Mouse (Mus musculus) telencephalon, adult 2 months (tissue): ENCODE data around the gene F9.
"Not testable (repeated sequence)": the region's sequence is repeated elsewhere in the genome, so short reads cannot be mapped to it uniquely, and the experiment has no call there.

Experiments used
- DNase-seq: peaks from one replicate; pipeline ENCODE4 v3.0.0-alpha.2; 2011; ENCODE audit warnings: low read depth, low spot score

Gene F9

DNA sequence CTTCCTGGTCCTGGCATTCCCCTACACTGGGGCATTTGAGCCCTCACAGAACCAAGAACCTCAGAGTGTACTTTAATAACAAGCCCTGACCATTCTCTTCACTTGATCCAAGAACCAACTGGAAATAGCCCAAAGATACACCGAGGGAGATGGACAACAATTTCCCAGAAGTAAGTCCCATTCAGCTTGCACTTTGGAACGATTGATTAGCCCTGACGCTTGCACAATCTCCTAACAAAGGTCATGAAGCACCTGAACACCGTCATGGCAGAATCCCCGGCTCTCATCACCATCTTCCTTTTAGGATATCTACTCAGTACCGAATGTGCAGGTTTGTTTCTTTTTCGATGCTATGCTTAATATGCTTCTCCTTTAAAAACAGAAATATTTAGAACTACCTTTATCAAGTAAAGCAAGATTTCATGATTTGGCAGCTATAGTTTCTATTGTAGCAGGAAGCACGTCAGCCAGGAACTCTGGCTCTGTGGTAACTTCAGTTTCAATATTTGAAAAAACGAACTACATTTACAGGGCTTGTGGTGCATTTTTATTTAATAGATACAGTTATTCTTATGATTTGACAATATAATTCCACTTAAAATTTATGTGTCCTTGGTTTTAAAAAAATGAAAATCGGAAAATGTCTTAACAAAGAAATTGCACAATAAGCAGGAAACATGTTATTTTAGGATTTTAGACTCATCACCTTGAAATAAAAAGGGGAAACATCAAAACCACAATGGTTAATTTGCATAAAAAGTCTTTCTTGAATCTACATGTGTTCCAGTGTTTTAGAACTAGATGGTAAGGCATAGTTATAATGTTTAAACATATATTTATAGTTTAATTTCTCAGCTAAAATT lies at the start of gene F9:
TSS of gene F9 (plus strand) at position 244 of the 863 bp plus-strand sequence.
- DNase-seq = no peak

DNA sequence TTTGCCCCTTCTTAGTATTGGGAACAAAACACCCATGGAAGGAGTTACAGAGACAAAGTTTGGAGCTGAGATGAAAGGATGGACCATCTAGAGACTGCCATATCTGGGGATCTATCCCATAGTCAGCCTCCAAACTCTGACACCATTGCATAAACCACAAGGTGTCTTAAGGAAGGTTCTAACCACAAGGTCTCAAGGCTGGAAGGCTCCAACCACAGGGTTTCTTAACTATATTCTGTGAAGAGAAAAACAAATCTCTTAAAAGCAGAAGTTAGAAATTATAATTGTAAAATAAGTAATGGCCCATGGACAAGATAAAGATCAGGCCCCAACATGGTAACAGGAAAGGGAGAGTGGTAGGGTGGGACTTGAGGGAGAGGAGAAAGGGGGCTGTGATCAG lies 29.5 kb upstream of the F9 start:
- not testable (repeated sequence) for DNase-seq

DNA sequence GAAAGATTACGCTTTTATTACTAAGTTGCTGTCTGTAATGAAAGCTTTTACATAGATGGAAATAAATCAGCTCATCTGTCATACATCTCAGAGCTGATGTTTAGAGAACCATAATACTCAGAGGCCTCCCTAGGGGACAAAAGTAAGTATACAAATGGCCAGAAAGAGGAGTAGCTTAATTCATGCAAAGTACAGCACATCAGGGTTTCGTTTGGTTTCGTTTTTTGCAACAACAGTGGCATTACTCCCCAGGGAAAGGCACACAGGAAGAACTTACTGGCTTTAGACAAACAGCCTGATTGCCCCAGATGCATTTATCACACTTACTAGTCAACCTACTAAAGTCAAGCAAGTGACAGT lies 800 bp downstream of the F9 start:
- no peak for DNase-seq

DNA sequence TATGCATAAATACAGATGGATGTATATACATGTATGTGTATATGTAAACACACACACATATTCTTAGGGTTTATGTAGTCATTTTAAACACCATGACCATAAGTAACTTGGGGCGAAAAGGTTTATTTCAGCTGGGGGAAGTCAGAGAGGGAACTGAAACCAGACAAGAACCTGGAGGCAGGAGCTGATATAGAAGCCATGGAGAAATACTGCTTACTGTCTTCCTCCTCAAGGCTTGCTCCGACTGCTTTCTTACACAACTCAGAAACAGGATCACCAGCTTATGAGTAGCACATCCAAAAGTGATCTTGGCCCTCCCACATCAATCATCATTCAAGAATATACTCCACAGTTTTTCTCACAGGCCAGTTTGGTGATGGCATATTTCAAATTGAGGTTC lies 2.2 kb downstream of the F9 start:
- no peak for DNase-seq

DNA sequence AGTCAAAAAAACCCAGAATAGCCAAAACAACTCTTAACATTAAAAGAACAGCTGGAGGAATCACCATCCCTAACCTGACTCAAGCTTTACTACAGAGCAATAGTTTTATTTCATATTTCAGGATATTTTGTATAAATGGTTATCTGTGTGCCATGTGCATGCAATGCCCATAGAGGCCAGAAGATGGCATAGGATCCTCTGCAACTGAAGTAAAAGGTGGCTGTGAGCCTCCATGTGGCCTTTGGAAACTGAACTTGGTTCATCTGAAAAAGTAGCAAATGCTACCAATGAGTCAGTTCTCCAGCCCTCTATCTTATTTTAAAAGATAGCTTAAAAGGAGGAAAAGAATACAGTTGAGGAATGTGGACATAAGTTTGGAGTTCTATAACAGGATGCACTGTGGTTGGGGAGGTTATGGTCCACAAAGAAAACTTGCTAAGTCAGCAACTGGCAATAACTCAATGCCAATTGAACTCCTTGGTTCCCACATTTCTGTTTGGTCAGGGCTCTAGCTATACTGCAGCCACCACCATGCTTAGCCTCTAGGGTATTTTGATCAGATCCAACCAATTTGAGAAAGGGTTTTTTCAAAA lies 13.9 kb downstream of the F9 start:
- no peak for DNase-seq

DNA sequence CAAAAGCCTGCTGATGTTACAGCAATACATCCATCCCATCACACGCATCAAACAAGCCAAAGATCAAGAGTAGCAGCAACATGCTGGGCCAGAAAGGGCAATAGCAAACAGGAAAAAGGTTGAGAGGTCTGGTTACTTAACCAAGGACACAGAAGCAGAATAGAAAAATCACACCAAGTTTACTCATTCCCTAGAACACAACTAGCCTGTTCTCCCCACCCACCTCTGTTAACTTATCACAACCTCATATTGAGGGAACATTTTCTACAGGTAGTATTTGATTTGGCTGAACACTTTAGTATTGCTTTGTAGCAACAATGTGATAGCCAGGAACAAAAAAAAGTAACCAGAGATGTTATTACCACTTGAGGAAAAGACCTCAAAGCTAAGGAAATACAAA lies 15.3 kb downstream of the F9 start:
- no peak for DNase-seq

DNA sequence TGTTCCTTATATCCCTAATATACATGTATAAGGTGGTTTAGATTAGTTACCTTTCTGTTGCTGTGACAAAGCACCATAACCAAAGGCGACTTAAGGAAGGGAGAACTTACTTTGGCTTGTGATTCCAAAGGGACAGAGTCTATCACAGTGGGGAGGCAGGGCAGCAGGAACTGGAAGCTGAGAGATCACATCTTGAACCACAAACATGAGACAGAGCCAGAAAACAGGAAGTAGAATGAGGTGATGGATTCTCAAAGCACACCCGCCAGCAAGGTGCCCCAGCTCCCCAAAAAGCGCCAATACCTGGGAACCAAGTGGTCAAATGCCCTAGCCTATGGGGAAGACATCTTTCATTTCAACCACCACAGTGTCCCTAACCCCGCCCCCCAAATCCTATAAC lies 21.7 kb downstream of the F9 start:
- no peak for DNase-seq

DNA sequence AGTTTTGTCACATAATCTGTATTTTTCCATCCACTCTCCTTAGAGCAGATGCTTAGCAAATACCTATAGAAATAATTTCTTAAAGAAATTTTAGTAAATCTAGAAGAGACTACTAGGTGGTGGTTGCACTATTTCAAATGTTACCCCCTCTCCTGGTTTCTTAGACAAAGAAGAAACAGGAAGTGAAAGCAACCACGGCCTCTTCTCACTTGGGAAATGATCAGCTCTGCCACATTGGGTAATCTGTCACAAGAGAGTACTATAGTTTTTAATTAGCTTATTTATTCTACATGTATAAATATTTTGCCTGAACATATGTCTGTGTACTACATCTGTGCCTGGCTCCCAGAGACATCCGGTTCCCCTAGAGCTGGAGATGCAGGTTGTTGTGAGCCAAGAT lies 22.3 kb downstream of the F9 start:
- DNase-seq = no peak

DNA sequence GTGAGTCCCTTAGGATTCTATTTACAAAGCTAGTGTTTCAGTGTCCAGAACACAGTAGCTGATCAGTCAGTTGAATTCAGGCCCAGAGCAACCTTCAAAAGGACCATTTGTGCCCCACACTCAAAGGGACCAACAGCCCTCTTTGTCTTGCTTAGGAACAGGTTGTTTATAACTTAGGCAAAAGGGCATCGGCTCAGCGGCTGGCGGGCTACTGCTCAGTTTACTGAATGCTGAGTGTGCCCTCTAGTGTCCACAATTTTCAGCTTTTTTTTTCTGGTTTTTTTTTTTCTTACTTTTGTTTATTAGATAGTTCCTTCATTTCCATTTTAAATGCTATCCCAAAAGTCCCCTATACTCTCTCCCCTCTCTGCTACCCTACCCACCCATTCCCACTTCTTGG lies 27.4 kb downstream of the F9 start:
- peak; percentile 8 for DNase-seq

DNA sequence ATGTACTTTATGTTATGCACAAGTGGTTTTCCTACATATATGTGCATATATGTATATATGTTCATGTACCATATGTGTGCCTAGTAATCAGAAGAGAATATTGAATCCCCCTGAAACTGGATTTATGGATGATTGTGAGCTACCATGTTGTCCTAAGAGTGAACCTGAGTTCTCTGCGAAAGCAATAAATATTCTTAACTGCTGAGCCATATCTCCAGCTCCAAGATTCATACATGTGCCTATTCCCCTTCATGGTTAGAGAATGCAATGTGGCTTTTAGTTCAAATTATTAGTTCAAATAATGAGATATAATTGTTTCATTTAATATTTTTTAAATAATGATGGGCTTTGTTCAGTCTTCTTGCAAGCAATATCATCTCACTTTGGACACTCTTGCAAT lies 55.5 kb downstream of the F9 start:
- DNase-seq = no peak

DNA sequence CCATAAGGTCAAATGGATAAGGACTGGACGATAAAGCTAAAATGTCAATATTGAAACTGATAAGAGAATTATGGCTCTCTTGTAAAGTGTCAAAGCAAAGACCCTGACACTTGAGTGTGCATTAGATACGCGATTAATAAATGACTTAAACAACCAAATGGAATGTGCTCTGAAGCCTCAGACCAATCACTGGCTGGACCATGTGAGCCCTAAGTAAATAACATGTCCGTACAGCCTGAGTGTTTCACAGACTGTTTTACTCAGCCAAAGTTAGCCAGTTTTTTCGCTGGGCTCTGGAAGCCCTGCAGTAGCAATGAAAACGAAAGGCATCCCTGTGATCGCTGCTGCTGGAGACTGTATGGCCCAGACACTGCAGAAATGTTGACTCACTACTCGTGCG lies 55.9 kb downstream of the F9 start:
- DNase-seq = no peak

DNA sequence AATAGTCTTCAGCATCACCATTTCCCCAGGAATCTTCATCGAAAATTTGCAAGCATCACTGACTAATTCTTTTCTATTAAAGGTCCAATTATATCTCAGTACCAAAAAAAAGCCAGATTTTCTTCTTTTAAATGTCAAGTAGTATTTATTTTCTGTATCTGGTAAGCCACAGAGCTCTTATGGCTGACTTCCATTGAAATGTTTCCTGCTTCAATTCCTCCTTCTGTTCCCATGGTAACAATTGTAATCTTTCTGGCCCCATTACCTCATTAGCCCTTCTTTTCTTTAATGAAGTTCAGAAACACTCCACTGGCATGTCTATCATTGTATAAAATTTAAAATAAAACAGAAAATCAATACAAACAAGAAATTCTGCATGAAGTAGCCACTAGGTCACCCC lies 76.1 kb downstream of the F9 start:
- DNase-seq = no peak
